Mouse (Mus musculus) liver (tissue): ENCODE results near the gene Tamm41.

ENCODE experiments used
- DNase-seq: peaks from one replicate; pipeline ENCODE4 v3.0.0-alpha.2; 2020; ENCODE audit warnings: mixed read lengths

The Tamm41 gene

GRCm38 (mm10) chr6:115037103-115038094 is at the start of gene Tamm41:
Gene Tamm41 (minus strand): TSS chr6:115037876.
- peak; percentile 89 for DNase-seq

GRCm38 (mm10) chr6:115085274-115085841 is 47.7 kb upstream of the Tamm41 start:
- no peak for DNase-seq

- DNase-seq, result no peak
These were observed 39.3 kb upstream of the Tamm41 start for GRCm38 (mm10) chr6:115076781-115077575.

- DNase-seq, result no peak
These were observed 34.3 kb upstream of the Tamm41 start for GRCm38 (mm10) chr6:115072024-115072423.

- peak; percentile 41 for DNase-seq
These were observed 27.9 kb upstream of the Tamm41 start for GRCm38 (mm10) chr6:115065411-115066241.

- DNase-seq, result no peak
These were observed 25.1 kb upstream of the Tamm41 start for GRCm38 (mm10) chr6:115062605-115063350.

- DNase-seq, result no peak
These were observed 21.6 kb upstream of the Tamm41 start for GRCm38 (mm10) chr6:115059227-115059626.

- no peak for DNase-seq
These were observed 19.0 kb upstream of the Tamm41 start for GRCm38 (mm10) chr6:115056699-115057098.

- no peak for DNase-seq
These were observed 17.8 kb upstream of the Tamm41 start for GRCm38 (mm10) chr6:115055440-115055839.

GRCm38 (mm10) chr6:115051586-115052197 is 14.0 kb upstream of the Tamm41 start:
- DNase-seq, result no peak

GRCm38 (mm10) chr6:115049015-115049414 is 11.3 kb upstream of the Tamm41 start:
- DNase-seq, result peak; percentile 22

- DNase-seq, result no peak
These were observed 10.1 kb upstream of the Tamm41 start for GRCm38 (mm10) chr6:115047816-115048215.

- no peak for DNase-seq
These were observed 8.4 kb upstream of the Tamm41 start for GRCm38 (mm10) chr6:115046064-115046463.

GRCm38 (mm10) chr6:115044709-115045108 is 7.0 kb upstream of the Tamm41 start:
- no peak for DNase-seq

- no peak for DNase-seq
These were observed 6.2 kb upstream of the Tamm41 start for GRCm38 (mm10) chr6:115043657-115044500.

- no peak for DNase-seq
These were observed 4.9 kb upstream of the Tamm41 start for GRCm38 (mm10) chr6:115042609-115043008.

GRCm38 (mm10) chr6:115033441-115033840 is 4.2 kb downstream of the Tamm41 start:
- DNase-seq, result no peak

GRCm38 (mm10) chr6:115030098-115030497 is 7.6 kb downstream of the Tamm41 start:
- no peak for DNase-seq

GRCm38 (mm10) chr6:115029248-115029647 is 8.4 kb downstream of the Tamm41 start:
- no peak for DNase-seq

- no peak for DNase-seq
These were observed 10.1 kb downstream of the Tamm41 start for GRCm38 (mm10) chr6:115027485-115027992.
